Mouse (Mus musculus) spleen, adult 2 months (tissue): ENCODE data around the gene Has1. TPM values are rescaled to one million over a fixed set of nuclear protein-coding genes. Genes with fewer than 3 reads are reported as not detected.
A peak's percentile ranks its signal among the peaks of the same experiment; 100 is the strongest.

Source experiments
- DNase-seq, 2 experiments: peaks; one replicate each; pipeline versions ENCODE4 v3.0.0 to v3.0.0-alpha.2; 2012 to 2021; ENCODE audit warnings: low spot score in 2 of 2, low read depth in 1 of 2
- H3K27ac ChIP-seq: fragments of 200-500 bp; 2 replicates; pipeline ENCODE4 v1.5.1; 2012; ENCODE audit warnings: low read length, inconsistent platforms; ENCODE audit not compliant: insufficient read depth
- H3K27me3 ChIP-seq: fragments of 200-500 bp; 2 replicates; pipeline ENCODE4 v1.6.1; 2012; ENCODE audit warnings: mild to moderate bottlenecking, moderate library complexity, low read length, inconsistent platforms; ENCODE audit not compliant: control insufficient read depth, insufficient read depth
- H3K36me3 ChIP-seq: fragments of 200-500 bp; 2 replicates; pipeline ENCODE4 v1.6.1; 2012; ENCODE audit warnings: mild to moderate bottlenecking, low read length, inconsistent platforms; ENCODE audit not compliant: control insufficient read depth, insufficient read depth
- H3K4me1 ChIP-seq: fragments of 200-500 bp; 2 replicates; pipeline ENCODE4 v1.6.1; 2011; ENCODE audit warnings: inconsistent platforms; ENCODE audit not compliant: control insufficient read depth, insufficient read depth, insufficient read length
- H3K4me3 ChIP-seq: fragments of 200-500 bp; 2 replicates; pipeline ENCODE4 v1.5.1; 2011; ENCODE audit warnings: mild to moderate bottlenecking, inconsistent platforms; ENCODE audit not compliant: insufficient read depth, insufficient read length; ENCODE audit errors: extremely low read depth
- CTCF ChIP-seq: fragments of 200-500 bp; IDR thresholded peaks from 2 replicates; pipeline ENCODE4 v1.5.1; 2011; ENCODE audit warnings: mild to moderate bottlenecking, inconsistent platforms; ENCODE audit not compliant: insufficient read depth, insufficient read length, insufficient replicate concordance; ENCODE audit errors: extremely low read depth
- POLR2A ChIP-seq: fragments of 200-500 bp; IDR thresholded peaks from 2 replicates; pipeline ENCODE4 v1.6.1; 2011; ENCODE audit warnings: low read depth, low read length, inconsistent platforms
- WGBS: fragments of 180-500 bp; shearing (Covaris S2); methylation state at CpG from one replicate; pipeline ENCODE4 v1.1.7; 2018; 5-methylcytosine and 5-hydroxymethylcytosine counted together
- polyA plus RNA-seq: library from polyadenylated mRNA; depleted of rRNA; stranded (reverse); fragments of >200 nt; gene quantifications from 2 replicates; pipeline ENCODE4 v1.2.3, GENCODE M21; 2012; rRNA removed

The Has1 gene
- 0.11 and 0.25 TPM in 2 replicates for polyA plus RNA-seq

- no peak within 1 kb of the TSS for H3K27ac ChIP-seq
- H3K36me3 ChIP-seq: no peaks in the 10 kb centered on the region
- DNase-seq: no peak
- no peak within 1 kb of the TSS for H3K4me3 ChIP-seq
- TF ChIP-seq POLR2A (no peak), CTCF (no peak)
- H3K27me3 ChIP-seq: no peaks in the 10 kb centered on the region
- WGBS: 73% methylated on average over 8 of the region's 8 CpGs
- no peaks in the 10 kb centered on the region for H3K4me1 ChIP-seq
Observed at GRCm38 (mm10) chr17:17855064-17855838, at the start of gene Has1. TSS of gene Has1 (minus strand) at chr17:17855205.

GRCm38 (mm10) chr17:17900768-17901167, 45.8 kb upstream of the Has1 start:
- no peaks in the 10 kb centered on the region for H3K36me3 ChIP-seq
- TF ChIP-seq CTCF (no peak), POLR2A (no peak)
- no peaks in the 10 kb centered on the region for H3K4me1 ChIP-seq
- H3K4me3 ChIP-seq: no peak overlapping the region
- 18% methylated on average over 1 of the region's 1 CpGs for WGBS
- H3K27ac ChIP-seq: no peak overlapping the region
- DNase-seq: peak; percentile 13 to 19
- H3K27me3 ChIP-seq: no peaks in the 10 kb centered on the region

GRCm38 (mm10) chr17:17899268-17899667, 44.3 kb upstream of the Has1 start:
- Histone ChIP-seq H3K36me3 (no peaks in the 10 kb centered on the region), H3K27me3 (no peaks in the 10 kb centered on the region), H3K4me1 (no peaks in the 10 kb centered on the region), H3K4me3 (no peak overlapping the region), H3K27ac (no peak overlapping the region)
- DNase-seq: no peak
- 82% methylated on average over 2 of the region's 2 CpGs for WGBS
- TF ChIP-seq CTCF (no peak), POLR2A (no peak)

- H3K27ac ChIP-seq: no peak overlapping the region
- H3K27me3 ChIP-seq: no peaks in the 10 kb centered on the region
- H3K4me1 ChIP-seq: no peaks in the 10 kb centered on the region
- TF ChIP-seq CTCF (peak; percentile 14; the same call in 1 of the 2 replicates), POLR2A (no peak)
- WGBS: 3% methylated on average over 4 of the region's 4 CpGs
- no peaks in the 10 kb centered on the region for H3K36me3 ChIP-seq
- H3K4me3 ChIP-seq: no peak overlapping the region
- peak in 1 of 2 experiments; percentile 7 for DNase-seq
Observed at GRCm38 (mm10) chr17:17896039-17896438, 41.0 kb upstream of the Has1 start.

- TF ChIP-seq POLR2A (no peak), CTCF (no peak)
- Histone ChIP-seq H3K36me3 (no peaks in the 10 kb centered on the region), H3K4me1 (no peaks in the 10 kb centered on the region), H3K27ac (no peak overlapping the region), H3K4me3 (no peak overlapping the region), H3K27me3 (no peaks in the 10 kb centered on the region)
- no peak for DNase-seq
- WGBS: 85% methylated on average over 2 of the region's 2 CpGs
Observed at GRCm38 (mm10) chr17:17889732-17890425, 34.9 kb upstream of the Has1 start.

- no peaks in the 10 kb centered on the region for H3K36me3 ChIP-seq
- H3K27me3 ChIP-seq: no peaks in the 10 kb centered on the region; the same call in 1 of the 2 replicates
- DNase-seq: no peak
- no peak within 1 kb of the TSS for H3K27ac ChIP-seq
- no peak within 1 kb of the TSS for H3K4me3 ChIP-seq
- no peaks in the 10 kb centered on the region for H3K4me1 ChIP-seq
- TF ChIP-seq POLR2A (no peak), CTCF (no peak)
- WGBS: 35% methylated on average over 1 of the region's 1 CpGs
Observed at GRCm38 (mm10) chr17:17887774-17888248, 32.8 kb upstream of the Has1 start, which contains the start of the genes Fpr2 and Fpr3. TSS of gene Fpr2 (plus strand) at chr17:17887824. TSS of gene Fpr3 (plus strand) at chr17:17887852.
